Mouse (Mus musculus): ENCODE results near the gene Tex10. TPM values are rescaled to one million over a fixed set of nuclear protein-coding genes. Genes with fewer than 3 reads are reported as not detected.

The Tex10 gene
- polyA plus RNA-seq (2014; fragmentation: Illumina TruSeq; extraction: RNeasy Lipid Tissue Mini Kit (QIAGEN cat#74804); ENCODE audit: low read depth, low replicate concordance), result 18.7 TPM

GRCm38 (mm10) chr4:48472792-48473650 is at the start of gene Tex10:
TSS of gene Tex10 (minus strand) at chr4:48473459.

Other genes with a start within 250 kb of the Tex10 start
- gene Erp44, start 193.9 kb downstream of the Tex10 start, polyA plus RNA-seq (2014; fragmentation: Illumina TruSeq; extraction: RNeasy Lipid Tissue Mini Kit (QIAGEN cat#74804); ENCODE audit: low read depth, low replicate concordance), result 73.0 TPM
- 6.0 TPM for gene Invs, start 193.7 kb downstream of the Tex10 start, polyA plus RNA-seq (2014; fragmentation: Illumina TruSeq; extraction: RNeasy Lipid Tissue Mini Kit (QIAGEN cat#74804); ENCODE audit: low read depth, low replicate concordance)
- gene Msantd3, start 66.5 kb upstream of the Tex10 start, polyA plus RNA-seq (2014; fragmentation: Illumina TruSeq; extraction: RNeasy Lipid Tissue Mini Kit (QIAGEN cat#74804); ENCODE audit: low read depth, low replicate concordance), result 6.5 TPM
- gene Tmeff1, start 111.7 kb upstream of the Tex10 start, polyA plus RNA-seq (2014; fragmentation: Illumina TruSeq; extraction: RNeasy Lipid Tissue Mini Kit (QIAGEN cat#74804); ENCODE audit: low read depth, low replicate concordance), result 11.9 TPM
- 0.15 TPM for gene Cavin4, start 190.1 kb upstream of the Tex10 start, polyA plus RNA-seq (2014; fragmentation: Illumina TruSeq; extraction: RNeasy Lipid Tissue Mini Kit (QIAGEN cat#74804); ENCODE audit: low read depth, low replicate concordance)